Mouse (Mus musculus) forebrain, embryonic 10.5 days (tissue): ENCODE data around the gene Eya2. TPM values are rescaled to one million over a fixed set of nuclear protein-coding genes. Genes with fewer than 3 reads are reported as not detected.
A peak's percentile ranks its signal among the peaks of the same experiment; 100 is the strongest.

Source experiments
- DNase-seq: peaks from one replicate; pipeline ENCODE4 v3.0.0-alpha.2; 2017; ENCODE audit warnings: low spot score; ENCODE audit errors: extremely low spot score
- H3K27ac ChIP-seq: fragments of 300-500 bp; sonication (generic); 2 replicates; pipeline ENCODE4 v1.5.1; 2016; ENCODE audit warnings: mild to moderate bottlenecking
- H3K27me3 ChIP-seq: fragments of 300-500 bp; sonication (generic); 2 replicates; pipeline ENCODE4 v1.6.1; 2016; ENCODE audit warnings: mild to moderate bottlenecking; ENCODE audit not compliant: poor library complexity, severe bottlenecking
- H3K36me3 ChIP-seq: fragments of 300-500 bp; sonication (generic); replicated peaks from 2 replicates; pipeline ENCODE4 v1.6.1; 2016; ENCODE audit warnings: mild to moderate bottlenecking, moderate library complexity
- H3K4me1 ChIP-seq: fragments of 300-500 bp; sonication (generic); 2 replicates; pipeline ENCODE4 v1.6.1; 2016
- H3K4me3 ChIP-seq: fragments of 300-500 bp; sonication (generic); 2 replicates; pipeline ENCODE4 v1.5.1; 2016; ENCODE audit warnings: mild to moderate bottlenecking, moderate library complexity
- H3K9me3 ChIP-seq: fragments of 300-500 bp; sonication (generic); 2 replicates; pipeline ENCODE4 v1.6.1; 2016; ENCODE audit warnings: mild to moderate bottlenecking, moderate library complexity
- WGBS: fragments of 180-500 bp; shearing (Covaris S2); methylation state at CpG from one replicate; pipeline ENCODE4 v1.1.7; 2016; 5-methylcytosine and 5-hydroxymethylcytosine counted together
- polyA plus RNA-seq: library from polyadenylated mRNA; unstranded; fragments of >200 nt; fragmentation: Nextera tagmentation; extraction: Ambion mirVana; gene quantifications from 2 replicates; pipeline ENCODE4 v1.2.1, GENCODE M21; 2016

Gene Eya2
- polyA plus RNA-seq, 1 experiment from 2014 or later, result 18.0 TPM

DNA sequence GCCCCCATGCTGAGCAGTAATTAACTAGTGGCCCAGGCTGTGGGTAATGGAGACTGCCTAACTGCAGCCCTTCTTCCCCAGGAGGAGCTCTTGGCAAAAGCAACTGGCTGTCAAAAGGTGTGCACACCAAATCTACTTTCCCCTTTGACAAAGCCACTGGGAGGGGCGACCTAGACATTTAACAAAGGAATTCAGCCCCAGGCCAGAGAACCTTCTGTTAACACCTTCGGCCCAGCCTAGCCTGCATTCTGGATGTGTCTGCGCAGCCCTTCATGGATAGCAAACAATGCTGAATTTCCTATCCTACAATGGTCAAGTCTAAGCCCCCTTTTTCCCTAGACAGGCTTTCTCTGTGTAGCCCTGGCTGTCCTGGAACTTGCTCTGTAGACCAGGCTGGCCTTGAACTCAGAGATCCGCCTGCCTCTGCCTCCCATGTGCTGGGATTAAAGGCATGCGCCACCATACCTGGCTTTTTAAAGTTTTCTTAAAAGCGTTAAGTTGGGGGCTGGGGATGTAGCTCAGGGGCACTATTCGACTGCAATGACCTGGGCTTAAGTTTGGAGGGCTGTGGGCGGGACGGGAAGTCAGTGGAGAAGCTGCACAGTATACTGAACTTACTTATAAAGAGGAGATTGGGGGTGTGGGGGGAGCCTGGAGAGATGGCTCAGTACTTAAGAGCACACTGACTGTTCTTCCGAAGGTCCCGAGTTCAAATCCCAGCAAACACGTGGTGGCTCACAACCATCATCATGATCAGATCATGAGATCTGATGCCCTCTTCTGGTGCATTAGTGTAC lies 213.5 kb downstream of the Eya2 start:
- Histone ChIP-seq H3K4me3 (no peak overlapping the region), H3K27ac (no peak overlapping the region), H3K4me1 (no peaks in the 10 kb centered on the region), H3K36me3 (peaks cover 98% of the 10 kb centered on the region), H3K9me3 (no peaks in the 10 kb centered on the region), H3K27me3 (no peaks in the 10 kb centered on the region)
- DNase-seq, result no peak
- WGBS, result 94% methylated on average over 12 of the region's 12 CpGs

GRCm38 (mm10) chr2:165809091-165809490 lies 214.3 kb downstream of the Eya2 start:
- WGBS, result 96% methylated on average over 5 of the region's 5 CpGs
- Histone ChIP-seq H3K9me3 (no peaks in the 10 kb centered on the region), H3K36me3 (peaks cover 99% of the 10 kb centered on the region), H3K27ac (no peak overlapping the region), H3K4me3 (no peak overlapping the region), H3K4me1 (no peaks in the 10 kb centered on the region), H3K27me3 (no peaks in the 10 kb centered on the region)
- DNase-seq, result no peak

DNA sequence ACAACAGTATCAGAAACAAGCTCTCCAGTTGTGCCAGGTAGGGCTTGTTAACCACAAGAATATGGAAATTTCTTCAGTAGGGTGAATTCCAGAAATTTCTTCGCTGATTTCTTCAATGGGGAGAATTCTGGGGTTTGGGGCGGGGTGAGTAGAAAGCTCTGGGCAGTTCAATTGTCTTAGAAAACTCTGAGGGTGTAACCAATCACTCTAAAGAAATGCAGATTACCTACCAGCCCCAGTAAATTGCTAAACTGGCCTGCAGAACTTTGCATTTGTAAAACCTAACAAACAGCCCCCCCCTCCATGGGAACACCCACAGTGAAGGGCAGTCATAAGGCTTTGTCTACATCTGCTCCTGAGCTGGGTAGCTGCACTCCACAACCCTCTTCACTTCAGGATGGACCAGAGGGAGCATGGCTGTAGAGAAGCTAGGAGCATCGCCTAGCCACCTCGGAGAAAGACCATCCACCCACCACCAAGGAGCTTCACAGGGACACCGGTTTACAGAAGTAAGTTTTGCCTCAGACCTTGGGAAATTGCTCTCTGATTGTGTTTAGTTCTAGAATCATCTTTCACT lies 215.2 kb downstream of the Eya2 start:
- Histone ChIP-seq H3K27ac (no peak overlapping the region), H3K27me3 (no peaks in the 10 kb centered on the region), H3K4me1 (no peaks in the 10 kb centered on the region), H3K4me3 (no peak overlapping the region), H3K9me3 (no peaks in the 10 kb centered on the region), H3K36me3 (peaks cover 99% of the 10 kb centered on the region)
- DNase-seq, result no peak
- WGBS, result 93% methylated on average over 5 of the region's 5 CpGs

DNA sequence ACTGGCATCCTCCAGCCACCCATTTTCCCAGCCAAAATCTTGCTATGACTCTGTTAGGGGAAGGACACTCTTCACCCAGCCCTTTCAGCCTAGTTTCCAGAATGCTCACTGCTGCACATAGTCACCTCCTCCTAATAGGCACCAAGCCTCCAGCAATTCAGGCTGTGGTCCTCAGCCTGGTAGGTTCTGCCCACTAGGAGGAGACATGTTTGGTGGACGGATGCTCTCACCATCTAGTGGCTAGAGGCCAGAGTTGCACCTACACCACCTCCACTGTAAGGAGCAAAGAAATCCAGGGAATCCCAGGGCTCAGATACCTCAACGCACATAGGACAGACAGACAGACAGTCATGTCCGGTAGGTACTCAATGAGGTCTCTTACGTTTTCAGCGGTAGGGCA lies 216.7 kb downstream of the Eya2 start:
- no peaks in the 10 kb centered on the region for H3K4me1 ChIP-seq
- no peaks in the 10 kb centered on the region for H3K27me3 ChIP-seq
- peaks cover 99% of the 10 kb centered on the region for H3K36me3 ChIP-seq
- no peak overlapping the region for H3K27ac ChIP-seq
- WGBS, result 69% methylated on average over 5 of the region's 5 CpGs
- H3K4me3 ChIP-seq, result no peak overlapping the region
- H3K9me3 ChIP-seq, result no peaks in the 10 kb centered on the region
- no peak for DNase-seq

DNA sequence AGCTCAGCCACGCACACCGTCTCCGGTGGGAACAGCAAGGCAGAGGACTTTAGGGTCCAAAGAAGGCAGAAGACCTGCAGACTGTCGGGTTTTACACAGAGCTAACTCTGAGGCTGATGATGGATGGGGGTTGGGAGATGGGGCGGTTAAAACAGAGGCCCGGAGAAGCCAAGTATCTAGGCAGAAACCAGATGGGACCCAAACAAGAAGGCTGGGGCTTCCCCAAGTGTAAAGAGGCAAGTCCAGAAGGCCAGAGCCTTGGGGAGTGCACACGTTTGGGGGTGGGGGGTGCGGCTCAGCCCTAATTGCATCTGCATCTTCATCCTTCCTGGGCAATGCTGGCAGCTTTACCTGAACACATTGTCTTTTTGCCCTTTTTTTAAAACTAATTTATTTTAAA lies 218.1 kb downstream of the Eya2 start:
- Histone ChIP-seq H3K27me3 (no peaks in the 10 kb centered on the region), H3K4me1 (no peaks in the 10 kb centered on the region), H3K36me3 (peaks cover 99% of the 10 kb centered on the region), H3K27ac (no peak overlapping the region), H3K9me3 (no peaks in the 10 kb centered on the region), H3K4me3 (no peak overlapping the region)
- DNase-seq, result no peak
- 92% methylated on average over 8 of the region's 8 CpGs for WGBS

GRCm38 (mm10) chr2:165815103-165815880 lies 220.5 kb downstream of the Eya2 start:
- 91% methylated on average over 27 of the region's 28 CpGs for WGBS
- no peak for DNase-seq
- Histone ChIP-seq H3K4me1 (no peaks in the 10 kb centered on the region), H3K4me3 (no peak overlapping the region), H3K36me3 (peaks cover 97% of the 10 kb centered on the region), H3K27ac (no peak overlapping the region; the same call in 1 of the 2 replicates), H3K27me3 (no peaks in the 10 kb centered on the region), H3K9me3 (no peaks in the 10 kb centered on the region)

DNA sequence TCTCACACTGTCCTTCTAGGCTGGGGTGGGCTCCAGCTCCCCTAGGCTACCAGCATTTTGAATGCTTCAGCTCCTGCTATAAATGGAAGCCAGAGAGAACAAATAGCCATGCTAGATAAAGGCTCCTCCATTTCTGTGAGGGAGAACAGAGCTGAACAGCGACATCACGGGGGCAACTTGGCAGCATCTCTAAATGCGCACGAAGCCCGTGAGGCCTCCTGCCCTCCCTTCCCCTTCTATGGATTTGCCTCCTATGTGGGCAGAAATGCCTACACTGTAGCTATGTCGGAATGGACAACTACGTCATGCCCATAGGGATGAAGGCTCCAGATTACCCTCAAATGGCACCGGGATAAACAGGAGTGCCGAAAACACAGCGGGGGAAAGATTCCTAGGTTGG lies 222.6 kb downstream of the Eya2 start:
- DNase-seq, result no peak
- Histone ChIP-seq H3K27ac (no peak overlapping the region), H3K27me3 (no peaks in the 10 kb centered on the region), H3K36me3 (peaks cover 97% of the 10 kb centered on the region), H3K4me1 (no peaks in the 10 kb centered on the region), H3K4me3 (no peak overlapping the region), H3K9me3 (no peaks in the 10 kb centered on the region)
- WGBS, result 96% methylated on average over 10 of the region's 10 CpGs

- Histone ChIP-seq H3K4me1 (no peaks in the 10 kb centered on the region), H3K4me3 (no peak overlapping the region), H3K36me3 (peaks cover 98% of the 10 kb centered on the region), H3K9me3 (no peaks in the 10 kb centered on the region), H3K27me3 (no peaks in the 10 kb centered on the region), H3K27ac (no peak overlapping the region)
- no peak for DNase-seq
- 98% methylated on average over 6 of the region's 6 CpGs for WGBS
Measured at GRCm38 (mm10) chr2:165818570-165818969, 223.7 kb downstream of the Eya2 start.

GRCm38 (mm10) chr2:165818985-165819948 lies 224.4 kb downstream of the Eya2 start:
- Histone ChIP-seq H3K4me1 (no peaks in the 10 kb centered on the region), H3K27me3 (no peaks in the 10 kb centered on the region), H3K4me3 (no peak overlapping the region), H3K9me3 (no peaks in the 10 kb centered on the region), H3K36me3 (peaks cover 98% of the 10 kb centered on the region), H3K27ac (no peak overlapping the region)
- WGBS, result 83% methylated on average over 10 of the region's 10 CpGs
- peak; percentile 70 for DNase-seq

DNA sequence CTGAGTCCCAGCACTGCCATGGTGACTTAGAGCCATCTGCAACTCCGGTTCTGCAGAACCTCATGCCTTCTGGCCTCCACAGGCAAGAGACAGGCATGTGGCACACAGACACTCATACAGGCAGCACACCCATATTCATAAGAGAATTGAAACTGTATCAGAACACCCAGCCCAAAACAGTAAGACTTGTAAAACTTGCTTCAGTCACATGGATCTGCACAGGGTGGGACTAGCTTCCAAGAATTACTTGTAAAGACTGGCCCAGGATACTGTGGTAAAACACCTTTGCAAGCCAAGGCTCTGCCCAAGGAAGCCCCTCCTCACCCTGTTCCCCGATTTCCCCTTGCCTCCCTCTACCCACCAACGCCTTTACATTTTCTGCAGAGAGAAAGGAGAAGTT lies 225.2 kb downstream of the Eya2 start:
- 85% methylated on average over 3 of the region's 3 CpGs for WGBS
- Histone ChIP-seq H3K27me3 (no peaks in the 10 kb centered on the region), H3K4me1 (peaks cover 2% of the 10 kb centered on the region), H3K4me3 (no peak overlapping the region), H3K9me3 (no peaks in the 10 kb centered on the region), H3K27ac (no peak overlapping the region), H3K36me3 (peaks cover 98% of the 10 kb centered on the region)
- DNase-seq, result no peak

GRCm38 (mm10) chr2:165820504-165821095 lies 225.8 kb downstream of the Eya2 start:
- Histone ChIP-seq H3K4me1 (peaks cover 7% of the 10 kb centered on the region), H3K27ac (no peak overlapping the region), H3K36me3 (peaks cover 98% of the 10 kb centered on the region), H3K4me3 (no peak overlapping the region), H3K27me3 (no peaks in the 10 kb centered on the region), H3K9me3 (no peaks in the 10 kb centered on the region)
- DNase-seq, result no peak
- WGBS, result 90% methylated on average over 15 of the region's 15 CpGs
